Mouse (Mus musculus) neural tube, embryonic 12.5 days (tissue): ENCODE data around the gene Mprip. TPM values are rescaled to one million over a fixed set of nuclear protein-coding genes. Genes with fewer than 3 reads are reported as not detected.
"Not testable (repeated sequence)": the region's sequence is repeated elsewhere in the genome, so short reads cannot be mapped to it uniquely, and the experiment has no call there.

Experiments used
- ATAC-seq: fragments of 200-750 bp; cut with Nextera tagmentation; 2 replicates; pipeline ENCODE4 v1.8.0; 2017; ENCODE audit warnings: low read depth, mild to moderate bottlenecking, moderate TSS enrichment, moderate library complexity; ENCODE audit not compliant: low FRiP score
- H3K27ac ChIP-seq: fragments of 300-500 bp; sonication (generic); 2 replicates; pipeline ENCODE4 v1.5.1; 2016
- H3K27me3 ChIP-seq: fragments of 300-500 bp; sonication (generic); replicated peaks from 2 replicates; pipeline ENCODE4 v1.6.1; 2016; ENCODE audit warnings: mild to moderate bottlenecking
- H3K36me3 ChIP-seq: fragments of 300-500 bp; sonication (generic); 2 replicates; pipeline ENCODE4 v1.6.1; 2016; ENCODE audit warnings: mild to moderate bottlenecking
- H3K4me1 ChIP-seq: fragments of 300-500 bp; sonication (generic); 2 replicates; pipeline ENCODE4 v1.6.1; 2016
- H3K4me2 ChIP-seq: fragments of 300-500 bp; sonication (generic); replicated peaks from 2 replicates; pipeline ENCODE4 v1.6.1; 2016; ENCODE audit warnings: mild to moderate bottlenecking
- H3K4me3 ChIP-seq: fragments of 300-500 bp; sonication (generic); 2 replicates; pipeline ENCODE4 v1.5.1; 2016
- H3K9ac ChIP-seq: fragments of 300-500 bp; sonication (generic); 2 replicates; pipeline ENCODE4 v1.6.1; 2016; ENCODE audit warnings: mild to moderate bottlenecking
- H3K9me3 ChIP-seq: fragments of 300-500 bp; sonication (generic); 2 replicates; pipeline ENCODE4 v1.6.1; 2016; ENCODE audit warnings: mild to moderate bottlenecking
- WGBS: fragments of 180-500 bp; shearing (Covaris S2); methylation state at CpG from one replicate; pipeline ENCODE4 v1.1.7; 2016; 5-methylcytosine and 5-hydroxymethylcytosine counted together
- polyA plus RNA-seq: library from polyadenylated mRNA; unstranded; fragments of >200 nt; fragmentation: Nextera tagmentation; extraction: Ambion mirVana; gene quantifications from 2 replicates; pipeline ENCODE4 v1.2.1, GENCODE M21; 2016

Mprip gene
- 105 and 123 TPM in 2 replicates for polyA plus RNA-seq

GRCm38 (mm10) chr11:59661005-59661404 is at the start of gene Mprip:
Gene Mprip, plus strand, starts transcription at chr11:59661305.
- Histone ChIP-seq H3K4me3 (peak within 1 kb of the TSS; percentile 76), H3K27me3 (no peaks in the 10 kb centered on the region), H3K9me3 (no peaks in the 10 kb centered on the region), H3K36me3 (no peaks in the 10 kb centered on the region), H3K9ac (peak within 1 kb of the TSS; percentile 67), H3K4me1 (peaks cover 30% of the 10 kb centered on the region), H3K27ac (no peak within 1 kb of the TSS; the same call in 1 of the 2 replicates), H3K4me2 (peak within 1 kb of the TSS; percentile 82)
- WGBS, result 65% methylated on average over 3 of the region's 3 CpGs
- no peak for ATAC-seq

GRCm38 (mm10) chr11:59611646-59612045 is 49.5 kb upstream of the Mprip start:
- Histone ChIP-seq H3K4me2 (no peak overlapping the region), H3K27ac (no peak overlapping the region), H3K9me3 (no peaks in the 10 kb centered on the region), H3K4me3 (no peak overlapping the region), H3K9ac (no peak overlapping the region), H3K4me1 (no peaks in the 10 kb centered on the region), H3K36me3 (no peaks in the 10 kb centered on the region), H3K27me3 (no peaks in the 10 kb centered on the region)
- ATAC-seq, result no peak
- WGBS, result 89% methylated on average over 5 of the region's 5 CpGs

- no peak overlapping the region for H3K4me2 ChIP-seq
- H3K9ac ChIP-seq, result no peak overlapping the region
- H3K9me3 ChIP-seq, result no peaks in the 10 kb centered on the region
- no peaks in the 10 kb centered on the region for H3K27me3 ChIP-seq
- ATAC-seq, result no peak
- WGBS, result 62% methylated on average over 4 of the region's 4 CpGs
- H3K4me1 ChIP-seq, result no peaks in the 10 kb centered on the region
- H3K27ac ChIP-seq, result no peak overlapping the region
- H3K36me3 ChIP-seq, result no peaks in the 10 kb centered on the region
- H3K4me3 ChIP-seq, result no peak overlapping the region
Measured at GRCm38 (mm10) chr11:59614120-59614519, 47.0 kb upstream of the Mprip start.

- H3K36me3 ChIP-seq, ATAC-seq, H3K27me3 ChIP-seq, H3K27ac ChIP-seq, H3K9me3 ChIP-seq, H3K9ac ChIP-seq, H3K4me3 ChIP-seq, H3K4me2 ChIP-seq, H3K4me1 ChIP-seq: not testable (repeated sequence)
- 99% methylated on average over 2 of the region's 2 CpGs for WGBS
Measured at GRCm38 (mm10) chr11:59616986-59617385, 44.1 kb upstream of the Mprip start.

- Histone ChIP-seq H3K27me3 (no peaks in the 10 kb centered on the region), H3K4me3 (no peak overlapping the region), H3K27ac (no peak overlapping the region), H3K9ac (no peak overlapping the region), H3K9me3 (no peaks in the 10 kb centered on the region), H3K4me2 (no peak overlapping the region), H3K4me1 (no peaks in the 10 kb centered on the region), H3K36me3 (no peaks in the 10 kb centered on the region)
- no peak for ATAC-seq
- 77% methylated on average over 3 of the region's 3 CpGs for WGBS
Measured at GRCm38 (mm10) chr11:59622214-59622613, 38.9 kb upstream of the Mprip start.

- Histone ChIP-seq H3K27me3 (no peaks in the 10 kb centered on the region), H3K27ac (no peak overlapping the region), H3K9me3 (no peaks in the 10 kb centered on the region), H3K4me2 (no peak overlapping the region), H3K4me1 (no peaks in the 10 kb centered on the region), H3K36me3 (no peaks in the 10 kb centered on the region), H3K9ac (no peak overlapping the region), H3K4me3 (no peak overlapping the region)
- 35% methylated on average over 6 of the region's 6 CpGs for WGBS
- no peak for ATAC-seq
Measured at GRCm38 (mm10) chr11:59624017-59624630, 37.0 kb upstream of the Mprip start.

- H3K27me3 ChIP-seq, result no peaks in the 10 kb centered on the region
- no peak overlapping the region for H3K9ac ChIP-seq
- H3K4me2 ChIP-seq, result no peak overlapping the region
- no peaks in the 10 kb centered on the region for H3K4me1 ChIP-seq
- no peak for ATAC-seq
- H3K9me3 ChIP-seq, result no peaks in the 10 kb centered on the region
- 93% methylated on average over 7 of the region's 7 CpGs for WGBS
- H3K36me3 ChIP-seq, result no peaks in the 10 kb centered on the region
- no peak overlapping the region for H3K4me3 ChIP-seq
- no peak overlapping the region for H3K27ac ChIP-seq
Measured at GRCm38 (mm10) chr11:59626192-59626591, 34.9 kb upstream of the Mprip start.

- ATAC-seq, result no peak
- WGBS, result 83% methylated on average over 5 of the region's 5 CpGs
- Histone ChIP-seq H3K4me2 (no peak overlapping the region), H3K27me3 (no peaks in the 10 kb centered on the region), H3K4me3 (no peak overlapping the region), H3K27ac (no peak overlapping the region), H3K4me1 (no peaks in the 10 kb centered on the region), H3K9me3 (no peaks in the 10 kb centered on the region), H3K36me3 (no peaks in the 10 kb centered on the region), H3K9ac (no peak overlapping the region)
Measured at GRCm38 (mm10) chr11:59628177-59628576, 32.9 kb upstream of the Mprip start.

- Histone ChIP-seq H3K27me3 (no peaks in the 10 kb centered on the region), H3K27ac (no peak overlapping the region), H3K4me1 (no peaks in the 10 kb centered on the region), H3K9me3 (no peaks in the 10 kb centered on the region), H3K4me2 (no peak overlapping the region), H3K4me3 (no peak overlapping the region), H3K9ac (no peak overlapping the region), H3K36me3 (no peaks in the 10 kb centered on the region)
- ATAC-seq, result no peak
- WGBS, result 75% methylated on average over 5 of the region's 5 CpGs
Measured at GRCm38 (mm10) chr11:59629871-59630270, 31.2 kb upstream of the Mprip start.

- Histone ChIP-seq H3K9me3 (no peaks in the 10 kb centered on the region), H3K4me1 (no peaks in the 10 kb centered on the region), H3K4me2 (no peak overlapping the region), H3K27me3 (no peaks in the 10 kb centered on the region), H3K4me3 (no peak overlapping the region), H3K27ac (no peak overlapping the region), H3K36me3 (no peaks in the 10 kb centered on the region), H3K9ac (no peak overlapping the region)
- 90% methylated on average over 4 of the region's 4 CpGs for WGBS
- no peak for ATAC-seq
Measured at GRCm38 (mm10) chr11:59631980-59632379, 29.1 kb upstream of the Mprip start.

- ATAC-seq, result no peak
- Histone ChIP-seq H3K27me3 (no peaks in the 10 kb centered on the region), H3K4me2 (no peak overlapping the region), H3K4me1 (no peaks in the 10 kb centered on the region), H3K4me3 (no peak overlapping the region), H3K9ac (no peak overlapping the region), H3K9me3 (no peaks in the 10 kb centered on the region), H3K36me3 (no peaks in the 10 kb centered on the region), H3K27ac (no peak overlapping the region)
- WGBS, result 25% methylated on average over 5 of the region's 5 CpGs
Measured at GRCm38 (mm10) chr11:59633037-59633436, 28.1 kb upstream of the Mprip start.

- H3K9me3 ChIP-seq, result no peaks in the 10 kb centered on the region
- H3K4me1 ChIP-seq, result no peaks in the 10 kb centered on the region
- 90% methylated on average over 7 of the region's 7 CpGs for WGBS
- H3K36me3 ChIP-seq, result no peaks in the 10 kb centered on the region
- ATAC-seq, result no peak
- H3K27me3 ChIP-seq, result no peaks in the 10 kb centered on the region
- no peak overlapping the region for H3K4me3 ChIP-seq
- H3K4me2 ChIP-seq, result no peak overlapping the region
- H3K9ac ChIP-seq, result no peak overlapping the region
- H3K27ac ChIP-seq, result no peak overlapping the region
Measured at GRCm38 (mm10) chr11:59634001-59634660, 27.0 kb upstream of the Mprip start.

GRCm38 (mm10) chr11:59635251-59635795 is 25.8 kb upstream of the Mprip start:
- H3K9me3 ChIP-seq, result no peaks in the 10 kb centered on the region
- no peak overlapping the region for H3K9ac ChIP-seq
- H3K27me3 ChIP-seq, result no peaks in the 10 kb centered on the region
- H3K4me1 ChIP-seq, result no peaks in the 10 kb centered on the region
- H3K36me3 ChIP-seq, result no peaks in the 10 kb centered on the region
- WGBS, result 82% methylated on average over 9 of the region's 9 CpGs
- no peak overlapping the region for H3K4me3 ChIP-seq
- no peak for ATAC-seq
- no peak overlapping the region for H3K4me2 ChIP-seq
- no peak overlapping the region for H3K27ac ChIP-seq
